Mouse (Mus musculus) left cerebral cortex, postnatal 25 days (tissue): ENCODE data around the gene Gpr157. TPM values are rescaled to one million over a fixed set of nuclear protein-coding genes. Genes with fewer than 3 reads are reported as not detected.

ENCODE experiments used
- DNase-seq, 2 experiments: peaks; one replicate each; pipeline ENCODE4 v3.0.0; 2022; ENCODE audit warnings: low spot score in 2 of 2, mixed read lengths in 1 of 2
- intact Hi-C: fragments of 180-260 bp; cut with DNase I; formaldehyde crosslinking; loops from one replicate; pipeline ENCODE4 v1.15.1; 2025
- microRNA-seq, 2 experiments: library from miRNA; unstranded; fragments of <30 nt; microRNA quantifications; one replicate each; pipeline ENCODE4 v1.2.0; 2022
- total RNA-seq, 2 experiments: library from RNA; stranded (reverse); gene quantifications; 2 replicates each; pipeline ENCODE4 v1.2.3; 2021

Gpr157 gene
- total RNA-seq, 2 experiments from 2014 or later = 1.1 to 1.4 TPM

GRCm38 (mm10) chr4:150136693-150137092 is 49.5 kb downstream of the Gpr157 start:
- DNase-seq = peak; percentile 51 to 54
- intact Hi-C loops = loop anchor here (2.0 kb wide), 1 partner anchor 82 kb away; no protein-coding TSS in a partner anchor

- no peak for DNase-seq
- intact Hi-C loops = loop anchor here (2.0 kb wide), 1 partner anchor 81 kb away; no protein-coding TSS in a partner anchor
Observed at GRCm38 (mm10) chr4:150137368-150138083, 50.4 kb downstream of the Gpr157 start.

GRCm38 (mm10) chr4:150138084-150138543 is 50.9 kb downstream of the Gpr157 start:
- DNase-seq = peak; percentile 47 to 79
- intact Hi-C loops = no loop called here

GRCm38 (mm10) chr4:150139090-150139489 is 51.9 kb downstream of the Gpr157 start:
- intact Hi-C loops = no loop called here
- DNase-seq = no peak

- DNase-seq = no peak
- intact Hi-C loops = no loop called here
Observed at GRCm38 (mm10) chr4:150140346-150140745, 53.2 kb downstream of the Gpr157 start.

- intact Hi-C loops = no loop called here
- no peak for DNase-seq
Observed at GRCm38 (mm10) chr4:150144242-150144641, 57.1 kb downstream of the Gpr157 start.

- intact Hi-C loops = no loop called here
- no peak for DNase-seq
Observed at GRCm38 (mm10) chr4:150146286-150146685, 59.1 kb downstream of the Gpr157 start.

- DNase-seq = no peak
- intact Hi-C loops = no loop called here
Observed at GRCm38 (mm10) chr4:150151045-150151444, 63.9 kb downstream of the Gpr157 start.

- DNase-seq = no peak
- intact Hi-C loops = no loop called here
Observed at GRCm38 (mm10) chr4:150152483-150152882, 65.3 kb downstream of the Gpr157 start.

GRCm38 (mm10) chr4:150155301-150155700 is 68.1 kb downstream of the Gpr157 start:
- intact Hi-C loops = no loop called here
- DNase-seq = no peak

Small RNA genes lying within 50 kb of the gene (microRNA-seq; reads per million reads assigned to microRNA genes)
- gene Mir34a = 1,931 to 2,064 reads per million in 2 experiments

Other genes with a start within 250 kb of the Gpr157 start
- 10 to 100 TPM; 14.4 to 14.9 TPM for gene Spsb1, start 132.3 kb upstream of the Gpr157 start, total RNA-seq
- 10 to 100 TPM; 10.8 to 12.0 TPM for gene H6pd, start 78.3 kb upstream of the Gpr157 start, total RNA-seq
- 1 to 10 TPM; 4.9 to 6.3 TPM for gene Slc2a5, start 31.9 kb downstream of the Gpr157 start, total RNA-seq
- not detected for gene Slc2a7, start 61.6 kb downstream of the Gpr157 start, total RNA-seq
- not detected for gene Car6, start 114.0 kb downstream of the Gpr157 start, total RNA-seq
- gene Eno1, start 149.4 kb downstream of the Gpr157 start, total RNA-seq = 100 to 1,000 TPM; 424 to 432 TPM
- gene Rere, start 194.3 kb downstream of the Gpr157 start, total RNA-seq = 100 to 1,000 TPM in 1 of 2 experiments, 10 to 100 TPM in 1; 84.7 to 103 TPM